Mouse (Mus musculus): Measurements from ENCODE around the gene Bahd1. TPM values are rescaled to one million over a fixed set of nuclear protein-coding genes. Genes with fewer than 3 reads are reported as not detected.
A peak's percentile ranks its signal among the peaks of the same experiment; 100 is the strongest.

The Bahd1 gene
- total and polyA plus RNA-seq, 2 experiments from 2014 or later = 1.6 to 9.4 TPM

DNA sequence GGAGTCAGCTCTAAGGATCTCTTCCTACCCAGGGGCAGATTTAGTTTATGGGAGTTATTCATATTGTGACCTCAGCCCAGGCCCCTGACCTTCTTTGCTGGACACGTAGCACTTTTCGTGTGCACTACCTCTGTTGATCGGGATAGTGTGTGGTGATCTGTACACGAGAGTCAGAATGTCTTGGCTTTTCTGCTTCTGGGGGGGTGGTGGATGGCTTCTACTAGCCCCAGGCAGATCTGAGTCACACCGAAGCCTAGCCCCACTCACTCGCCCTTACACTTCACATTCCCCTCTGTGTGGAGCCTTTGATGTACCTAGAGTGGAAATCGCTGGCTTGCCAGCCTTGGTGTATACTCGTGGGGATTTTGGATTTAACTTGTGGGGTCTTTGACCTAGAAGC lies 12.5 kb downstream of the Bahd1 start:
- ATAC-seq (ENCODE audit: insufficient read depth, low read depth) = no peak
- WGBS = 70% methylated on average over 8 of the region's 8 CpGs
- no peak for TF ChIP-seq EP300 (IDR thresholded peaks at IDR 0.05; ENCODE audit: low read depth)
- TF ChIP-seq CTCF (IDR thresholded peaks at IDR 0.05; ENCODE audit: low read depth) = no peak

GRCm38 (mm10) chr2:118913551-118914276 lies 13.5 kb downstream of the Bahd1 start:
- Histone ChIP-seq H3K4me2 (ENCODE audit: low read depth, low read length) (peak overlapping the region; percentile 7), H3K27me3 (ENCODE audit: control insufficient read depth, insufficient read depth, low read length) (no peaks in the 10 kb centered on the region), H3K27ac (ENCODE audit: low read depth) (no peak overlapping the region), H3K36me3 (replicated peaks; ENCODE audit: control insufficient read depth, insufficient read depth, low read length) (peaks cover 15% of the 10 kb centered on the region; the same call in 1 of the 2 replicates), H3K9ac (replicated peaks; ENCODE audit: low read depth, low read length) (no peak overlapping the region), H3K4me3 (ENCODE audit: low read depth, low read length) (no peak overlapping the region), H3K9me3 (replicated peaks; ENCODE audit: control insufficient read depth, low read length) (no peaks in the 10 kb centered on the region), H3K4me1 (ENCODE audit: control insufficient read depth, insufficient read depth) (peaks cover 12% of the 10 kb centered on the region)
- no peak for DNase-seq (ENCODE audit: low spot score)
- no peak for TF ChIP-seq EP300 (IDR thresholded peaks at IDR 0.05; ENCODE audit: low read depth)
- peak; percentile 54; the same call in 1 of the 2 replicates for ATAC-seq (ENCODE audit: insufficient read depth, low read depth)
- WGBS = 42% methylated on average over 11 of the region's 11 CpGs

More for the DNA sequence above, 12.5 kb downstream of the Bahd1 start:
- Histone ChIP-seq H3K4me3 (ENCODE audit: low read depth, low read length) (no peak overlapping the region), H3K9ac (replicated peaks; ENCODE audit: low read depth, low read length) (no peak overlapping the region), H3K9me3 (replicated peaks; ENCODE audit: control insufficient read depth, low read length) (no peaks in the 10 kb centered on the region), H3K4me1 (ENCODE audit: control insufficient read depth, insufficient read depth) (peaks cover 13% of the 10 kb centered on the region), H3K4me2 (ENCODE audit: low read depth, low read length) (no peak overlapping the region), H3K27ac (ENCODE audit: low read depth) (no peak overlapping the region), H3K27me3 (ENCODE audit: control insufficient read depth, insufficient read depth, low read length) (no peaks in the 10 kb centered on the region), H3K36me3 (replicated peaks; ENCODE audit: control insufficient read depth, insufficient read depth, low read length) (peaks cover 10% of the 10 kb centered on the region; the same call in 1 of the 2 replicates)
- DNase-seq (ENCODE audit: low spot score) = no peak

- Histone ChIP-seq H3K9ac (replicated peaks; ENCODE audit: low read depth, low read length) (no peak overlapping the region), H3K36me3 (replicated peaks; ENCODE audit: control insufficient read depth, insufficient read depth, low read length) (peaks cover 25% of the 10 kb centered on the region; the same call in 1 of the 2 replicates), H3K27me3 (ENCODE audit: control insufficient read depth, insufficient read depth, low read length) (no peaks in the 10 kb centered on the region), H3K27ac (ENCODE audit: low read depth) (no peak overlapping the region), H3K4me1 (ENCODE audit: control insufficient read depth, insufficient read depth) (peaks cover 12% of the 10 kb centered on the region), H3K4me3 (ENCODE audit: low read depth, low read length) (no peak overlapping the region), H3K4me2 (ENCODE audit: low read depth, low read length) (no peak overlapping the region), H3K9me3 (replicated peaks; ENCODE audit: control insufficient read depth, low read length) (no peaks in the 10 kb centered on the region)
- no peak for ATAC-seq (ENCODE audit: insufficient read depth, low read depth)
- TF ChIP-seq EP300 (IDR thresholded peaks at IDR 0.05; ENCODE audit: low read depth) = no peak
- no peak for TF ChIP-seq CTCF (IDR thresholded peaks at IDR 0.05; ENCODE audit: low read depth)
- 55% methylated on average over 8 of the region's 8 CpGs for WGBS
- DNase-seq (ENCODE audit: low spot score) = no peak
These were observed 14.5 kb downstream of the Bahd1 start for GRCm38 (mm10) chr2:118914685-118915084.

DNA sequence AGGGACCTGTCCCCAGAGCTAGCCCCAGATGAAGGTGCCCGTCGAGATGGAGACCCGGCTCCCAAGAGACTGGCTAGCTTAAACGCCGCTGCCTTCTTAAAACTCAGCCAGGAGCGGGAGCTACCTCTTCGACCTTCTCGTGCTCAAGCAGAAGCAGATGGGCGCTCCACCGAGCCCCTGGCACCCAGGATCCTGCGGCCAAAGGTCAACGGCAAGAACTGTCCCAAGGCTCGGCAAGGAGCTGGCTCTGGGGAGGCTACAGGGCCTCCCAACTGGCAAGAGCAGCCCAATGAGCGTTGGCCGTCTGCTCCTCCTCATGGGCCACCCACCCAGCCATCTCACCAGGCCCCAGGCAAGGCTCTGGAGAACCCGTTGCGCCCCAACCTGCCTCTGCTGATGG lies 16.3 kb downstream of the Bahd1 start:
- Histone ChIP-seq H3K27me3 (ENCODE audit: control insufficient read depth, insufficient read depth, low read length) (no peaks in the 10 kb centered on the region), H3K4me1 (ENCODE audit: control insufficient read depth, insufficient read depth) (peaks cover 12% of the 10 kb centered on the region), H3K9me3 (replicated peaks; ENCODE audit: control insufficient read depth, low read length) (no peaks in the 10 kb centered on the region), H3K36me3 (replicated peaks; ENCODE audit: control insufficient read depth, insufficient read depth, low read length) (peaks cover 39% of the 10 kb centered on the region), H3K27ac (ENCODE audit: low read depth) (no peak overlapping the region), H3K9ac (replicated peaks; ENCODE audit: low read depth, low read length) (no peak overlapping the region), H3K4me2 (ENCODE audit: low read depth, low read length) (no peak overlapping the region), H3K4me3 (ENCODE audit: low read depth, low read length) (no peak overlapping the region)
- TF ChIP-seq EP300 (IDR thresholded peaks at IDR 0.05; ENCODE audit: low read depth) (no peak), CTCF (IDR thresholded peaks at IDR 0.05; ENCODE audit: low read depth) (no peak)
- DNase-seq (ENCODE audit: low spot score) (no peak), ATAC-seq (ENCODE audit: insufficient read depth, low read depth) (no peak)
- WGBS = 92% methylated on average over 17 of the region's 17 CpGs

- no peak for ATAC-seq (ENCODE audit: insufficient read depth, low read depth)
- DNase-seq (ENCODE audit: low spot score) = no peak
- no peak overlapping the region for H3K27ac ChIP-seq (ENCODE audit: low read depth)
These were observed 18.4 kb downstream of the Bahd1 start for GRCm38 (mm10) chr2:118918543-118918942.

DNA sequence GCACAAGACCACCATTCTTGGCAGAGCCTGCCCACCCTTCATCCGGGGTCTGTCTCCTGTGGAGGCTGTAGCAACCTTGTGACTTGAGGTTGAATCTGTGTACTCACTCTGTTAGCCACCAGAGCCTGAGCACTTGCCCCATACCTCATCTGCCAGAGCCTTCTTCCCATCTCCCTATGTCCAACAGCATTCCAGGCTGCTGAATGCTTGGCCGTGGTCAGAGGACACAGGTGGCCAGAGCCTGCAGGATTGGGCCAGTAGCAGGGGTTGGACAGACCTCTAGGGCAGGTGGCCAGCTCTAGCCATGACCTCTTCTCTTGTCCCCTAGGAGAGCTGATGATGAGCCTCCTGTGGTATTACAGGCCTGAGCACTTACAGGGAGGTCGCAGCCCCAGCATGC lies 20.3 kb downstream of the Bahd1 start:
- DNase-seq (ENCODE audit: low spot score) (no peak), ATAC-seq (ENCODE audit: insufficient read depth, low read depth) (no peak)
- WGBS = 80% methylated on average over 3 of the region's 3 CpGs
- no peak overlapping the region for H3K9ac ChIP-seq (replicated peaks; ENCODE audit: low read depth, low read length)
- H3K4me2 ChIP-seq (ENCODE audit: low read depth, low read length) = no peak overlapping the region
- H3K4me3 ChIP-seq (ENCODE audit: low read depth, low read length) = no peak overlapping the region
- H3K27ac ChIP-seq (ENCODE audit: low read depth) = no peak overlapping the region
- H3K4me1 ChIP-seq (ENCODE audit: control insufficient read depth, insufficient read depth) = no peaks in the 10 kb centered on the region
- peaks cover 48% of the 10 kb centered on the region for H3K36me3 ChIP-seq (replicated peaks; ENCODE audit: control insufficient read depth, insufficient read depth, low read length)
- H3K9me3 ChIP-seq (replicated peaks; ENCODE audit: control insufficient read depth, low read length) = no peaks in the 10 kb centered on the region
- TF ChIP-seq EP300 (IDR thresholded peaks at IDR 0.05; ENCODE audit: low read depth) (no peak), CTCF (IDR thresholded peaks at IDR 0.05; ENCODE audit: low read depth) (no peak)
- H3K27me3 ChIP-seq (ENCODE audit: control insufficient read depth, insufficient read depth, low read length) = no peaks in the 10 kb centered on the region

More at GRCm38 (mm10) chr2:118918543-118918942, 18.4 kb downstream of the Bahd1 start:
- Histone ChIP-seq H3K4me1 (ENCODE audit: control insufficient read depth, insufficient read depth) (peaks cover 9% of the 10 kb centered on the region), H3K4me3 (ENCODE audit: low read depth, low read length) (no peak overlapping the region), H3K36me3 (replicated peaks; ENCODE audit: control insufficient read depth, insufficient read depth, low read length) (peaks cover 48% of the 10 kb centered on the region), H3K9me3 (replicated peaks; ENCODE audit: control insufficient read depth, low read length) (no peaks in the 10 kb centered on the region), H3K27me3 (ENCODE audit: control insufficient read depth, insufficient read depth, low read length) (no peaks in the 10 kb centered on the region), H3K9ac (replicated peaks; ENCODE audit: low read depth, low read length) (no peak overlapping the region), H3K4me2 (ENCODE audit: low read depth, low read length) (no peak overlapping the region)
- 31% methylated on average over 1 of the region's 1 CpGs for WGBS
- no peak for TF ChIP-seq CTCF (IDR thresholded peaks at IDR 0.05; ENCODE audit: low read depth)
- TF ChIP-seq EP300 (IDR thresholded peaks at IDR 0.05; ENCODE audit: low read depth) = no peak

Data from heart, postnatal 0 days (tissue).